Mouse (Mus musculus) neural tube, embryonic 10.5 days (tissue): ENCODE results near the gene Gm10310.
"Not testable (repeated sequence)": the region's sequence is repeated elsewhere in the genome, so short reads cannot be mapped to it uniquely, and the experiment has no call there.

Experiments
- DNase-seq: peaks from one replicate; pipeline ENCODE4 v3.0.0-alpha.2; 2017; ENCODE audit warnings: low spot score; ENCODE audit errors: extremely low spot score

The Gm10310 gene

GRCm38 (mm10) chr10:129984962-129985361, at the start of gene Gm10310:
TSS of gene Gm10310 (minus strand) at chr10:129985062.
- DNase-seq = not testable (repeated sequence)

- no peak for DNase-seq
These were observed 45.2 kb upstream of the Gm10310 start, which contains the start of gene Olfr821 for GRCm38 (mm10) chr10:130030048-130030447. TSS of gene Olfr821 (plus strand) at chr10:130030348.

GRCm38 (mm10) chr10:130012321-130012720, 27.5 kb upstream of the Gm10310 start, which contains the start of gene Olfr820:
TSS of gene Olfr820 (plus strand) at chr10:130012621.
- no peak for DNase-seq

- not testable (repeated sequence) for DNase-seq
These were observed 20.5 kb upstream of the Gm10310 start for GRCm38 (mm10) chr10:130005366-130005765.

GRCm38 (mm10) chr10:130004104-130004503, 19.2 kb upstream of the Gm10310 start:
- not testable (repeated sequence) for DNase-seq

- not testable (repeated sequence) for DNase-seq
These were observed 3.0 kb downstream of the Gm10310 start for GRCm38 (mm10) chr10:129981867-129982266.

- not testable (repeated sequence) for DNase-seq
These were observed 8.8 kb downstream of the Gm10310 start, which contains the start of gene Olfr247 for GRCm38 (mm10) chr10:129976040-129976439. TSS of gene Olfr247 (minus strand) at chr10:129976140.

GRCm38 (mm10) chr10:129972994-129973393, 11.9 kb downstream of the Gm10310 start:
- not testable (repeated sequence) for DNase-seq

GRCm38 (mm10) chr10:129967166-129967565, 17.7 kb downstream of the Gm10310 start, which contains the start of gene Olfr819:
TSS of gene Olfr819 (minus strand) at chr10:129967266.
- DNase-seq = not testable (repeated sequence)

GRCm38 (mm10) chr10:129966232-129966631, 18.6 kb downstream of the Gm10310 start:
- not testable (repeated sequence) for DNase-seq

GRCm38 (mm10) chr10:129949000-129949399, 35.9 kb downstream of the Gm10310 start, which contains the start of gene Olfr818:
TSS of gene Olfr818 (minus strand) at chr10:129949100.
- no peak for DNase-seq
